Mouse (Mus musculus) forebrain, embryonic 16.5 days (tissue): ENCODE data around the gene A630095N17Rik. TPM values are rescaled to one million over a fixed set of nuclear protein-coding genes. Genes with fewer than 3 reads are reported as not detected.

Experiments
- ATAC-seq: fragments of 200-750 bp; cut with Nextera tagmentation; 2 replicates; pipeline ENCODE4 v1.8.0; 2017; ENCODE audit warnings: mild to moderate bottlenecking, moderate library complexity
- H3K27ac ChIP-seq: fragments of 300-500 bp; sonication (generic); 2 replicates; pipeline ENCODE4 v1.5.1; 2014; ENCODE audit warnings: low read length, control low read depth
- H3K27me3 ChIP-seq: fragments of 300-500 bp; sonication (generic); replicated peaks from 2 replicates; pipeline ENCODE4 v1.6.1; 2014; ENCODE audit warnings: low read length; ENCODE audit not compliant: control insufficient read depth, insufficient read depth
- H3K36me3 ChIP-seq: fragments of 300-500 bp; sonication (generic); 2 replicates; pipeline ENCODE4 v1.6.1; 2014; ENCODE audit not compliant: control insufficient read depth, insufficient read depth
- H3K4me1 ChIP-seq: fragments of 300-500 bp; sonication (generic); replicated peaks from 2 replicates; pipeline ENCODE4 v1.6.1; 2014; ENCODE audit warnings: low read length; ENCODE audit not compliant: control insufficient read depth, insufficient read depth
- H3K4me2 ChIP-seq: fragments of 300-500 bp; sonication (generic); 2 replicates; pipeline ENCODE4 v1.6.1; 2014; ENCODE audit warnings: mild to moderate bottlenecking, low read length, control low read depth
- H3K4me3 ChIP-seq: fragments of 300-500 bp; sonication (generic); replicated peaks from 2 replicates; pipeline ENCODE4 v1.5.1; 2014; ENCODE audit warnings: mild to moderate bottlenecking, low read length, control low read depth
- H3K9ac ChIP-seq: fragments of 300-500 bp; sonication (generic); replicated peaks from 2 replicates; pipeline ENCODE4 v1.6.1; 2014; ENCODE audit warnings: low read depth, low read length, control low read depth
- H3K9me3 ChIP-seq: fragments of 300-500 bp; sonication (generic); 2 replicates; pipeline ENCODE4 v1.6.1; 2016; ENCODE audit warnings: low read length; ENCODE audit not compliant: control insufficient read depth
- WGBS: fragments of 180-500 bp; shearing (Covaris S2); extraction: QIAGEN DNeasy Blood & Tissue Kit; methylation state at CpG from one replicate; pipeline ENCODE4 v1.1.7; 2014; 5-methylcytosine and 5-hydroxymethylcytosine counted together
- polyA plus RNA-seq: library from polyadenylated mRNA; unstranded; fragments of >200 nt; fragmentation: Nextera tagmentation; extraction: Ambion mirVana; gene quantifications from 2 replicates; pipeline ENCODE4 v1.2.1, GENCODE M21; 2015

A630095N17Rik gene
- polyA plus RNA-seq, 1 experiment from 2014 or later, result not detected

- WGBS, result 63% methylated on average over 16 of the region's 16 CpGs
- Histone ChIP-seq H3K36me3 (no peaks in the 10 kb centered on the region), H3K4me3 (no peak overlapping the region), H3K27me3 (no peaks in the 10 kb centered on the region; the same call in 1 of the 2 replicates), H3K9me3 (no peaks in the 10 kb centered on the region), H3K27ac (no peak overlapping the region), H3K4me1 (peaks cover 16% of the 10 kb centered on the region), H3K9ac (no peak overlapping the region), H3K4me2 (no peak overlapping the region)
- ATAC-seq, result 0 out of 2 replicates have a peak, but pooled peaks have one; percentile 11
These were observed 22.1 kb upstream of the A630095N17Rik start for GRCm38 (mm10) chr1:75253849-75254624.

- Histone ChIP-seq H3K4me1 (peaks cover 18% of the 10 kb centered on the region), H3K4me3 (no peak overlapping the region), H3K9me3 (no peaks in the 10 kb centered on the region), H3K9ac (no peak overlapping the region), H3K36me3 (no peaks in the 10 kb centered on the region), H3K27me3 (no peaks in the 10 kb centered on the region), H3K4me2 (no peak overlapping the region), H3K27ac (no peak overlapping the region)
- 82% methylated on average over 16 of the region's 16 CpGs for WGBS
- no peak for ATAC-seq
These were observed 21.1 kb upstream of the A630095N17Rik start for GRCm38 (mm10) chr1:75253029-75253428.

DNA sequence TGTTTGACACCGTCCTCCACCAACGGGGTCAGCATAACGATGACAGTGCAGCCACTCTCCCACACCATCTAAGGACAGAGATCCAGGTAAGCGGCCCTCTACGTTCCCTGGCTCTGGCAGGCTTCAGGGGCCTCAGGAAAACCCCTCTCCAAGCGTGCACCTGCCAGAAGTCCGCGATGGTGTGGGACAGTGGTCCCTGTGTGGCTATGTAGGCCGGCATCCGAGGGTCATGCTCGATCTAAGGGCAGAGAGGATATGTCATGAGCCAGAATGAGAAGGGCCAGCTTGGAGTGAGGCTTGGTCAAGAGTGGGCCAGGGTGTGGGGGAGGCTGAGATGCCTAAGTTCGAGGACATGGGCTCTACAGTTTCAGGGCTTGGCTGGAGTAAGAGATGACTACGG is 20.4 kb upstream of the A630095N17Rik start:
- ATAC-seq, result no peak
- H3K9me3 ChIP-seq, result no peaks in the 10 kb centered on the region
- WGBS, result 78% methylated on average over 13 of the region's 13 CpGs
- H3K27ac ChIP-seq, result no peak overlapping the region
- no peaks in the 10 kb centered on the region for H3K27me3 ChIP-seq
- no peak overlapping the region for H3K4me3 ChIP-seq
- H3K4me2 ChIP-seq, result no peak overlapping the region
- peaks cover 20% of the 10 kb centered on the region for H3K4me1 ChIP-seq
- H3K9ac ChIP-seq, result no peak overlapping the region
- no peaks in the 10 kb centered on the region for H3K36me3 ChIP-seq

DNA sequence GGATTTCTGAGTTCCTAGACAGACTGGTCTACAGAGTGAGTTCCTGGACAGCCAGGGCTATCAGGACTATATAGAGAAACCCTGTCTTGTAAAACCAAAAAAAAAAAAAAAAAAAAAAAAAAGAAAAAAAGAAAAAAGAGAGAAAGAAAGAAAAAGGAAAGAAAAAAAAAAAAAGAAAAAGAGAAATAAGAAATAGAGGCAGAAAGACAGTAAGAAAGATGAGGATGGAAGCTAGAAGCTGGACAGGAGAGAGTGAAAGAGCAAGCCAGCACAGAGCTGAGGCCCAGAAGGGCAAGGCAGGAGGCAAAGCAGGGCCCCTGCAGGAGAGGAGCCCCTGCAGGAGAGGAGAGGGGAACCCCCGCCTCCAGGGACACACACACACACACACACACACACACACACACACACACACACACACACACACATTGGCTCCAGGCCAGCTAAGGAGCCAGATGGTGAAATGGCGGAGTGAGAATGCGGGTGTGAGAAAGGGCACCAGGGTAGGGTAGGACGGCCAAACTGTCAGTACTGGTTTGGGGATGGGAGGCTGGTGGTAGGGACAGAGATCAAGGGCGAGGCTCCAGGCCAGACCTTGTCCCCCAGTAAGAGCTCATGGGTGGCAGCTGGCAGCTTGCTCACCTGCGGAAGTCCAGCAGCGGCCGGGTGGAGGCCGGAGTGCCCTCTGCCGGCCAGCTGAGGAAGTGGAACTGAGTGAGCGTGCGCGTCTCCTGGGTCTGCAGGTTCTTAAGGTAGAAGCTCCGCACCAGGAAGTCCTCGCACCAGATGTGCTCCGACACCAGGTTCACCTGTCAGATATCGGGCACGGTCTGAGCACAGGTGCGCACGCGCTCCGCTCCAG is 19.4 kb upstream of the A630095N17Rik start:
- Histone ChIP-seq H3K4me1 (peaks cover 20% of the 10 kb centered on the region), H3K36me3 (no peaks in the 10 kb centered on the region), H3K9me3 (no peaks in the 10 kb centered on the region), H3K27ac (no peak overlapping the region), H3K4me2 (peak overlapping the region; percentile 48), H3K9ac (no peak overlapping the region), H3K27me3 (no peaks in the 10 kb centered on the region), H3K4me3 (peak overlapping the region; percentile 11; the same call in 1 of the 2 replicates)
- ATAC-seq, result peak; percentile 32
- WGBS, result 2% methylated on average over 22 of the region's 22 CpGs

DNA sequence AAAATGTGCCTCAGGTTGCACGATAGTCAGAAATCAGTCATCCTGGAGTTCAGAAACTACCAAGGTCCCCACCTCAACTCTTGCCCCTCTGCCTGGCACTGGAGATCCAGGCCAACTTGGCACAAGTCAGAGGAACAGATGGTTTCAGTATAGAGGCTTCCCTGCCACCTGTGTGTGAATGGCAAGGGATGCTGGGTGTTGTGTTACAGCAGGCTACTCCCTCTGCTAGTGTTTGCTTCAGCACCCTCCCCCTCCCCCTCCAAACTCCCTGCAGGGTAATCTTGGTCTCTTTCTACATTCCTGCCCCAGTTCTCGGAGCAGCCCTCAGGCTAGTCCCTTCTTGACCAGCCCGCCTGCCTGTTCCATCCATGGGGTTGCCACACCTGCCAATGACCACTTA is 18.6 kb upstream of the A630095N17Rik start:
- WGBS, result 36% methylated on average over 3 of the region's 3 CpGs
- Histone ChIP-seq H3K36me3 (no peaks in the 10 kb centered on the region), H3K4me3 (no peak overlapping the region), H3K9ac (no peak overlapping the region), H3K27me3 (no peaks in the 10 kb centered on the region), H3K9me3 (no peaks in the 10 kb centered on the region), H3K4me1 (peaks cover 20% of the 10 kb centered on the region), H3K27ac (no peak overlapping the region), H3K4me2 (no peak overlapping the region)
- no peak for ATAC-seq

DNA sequence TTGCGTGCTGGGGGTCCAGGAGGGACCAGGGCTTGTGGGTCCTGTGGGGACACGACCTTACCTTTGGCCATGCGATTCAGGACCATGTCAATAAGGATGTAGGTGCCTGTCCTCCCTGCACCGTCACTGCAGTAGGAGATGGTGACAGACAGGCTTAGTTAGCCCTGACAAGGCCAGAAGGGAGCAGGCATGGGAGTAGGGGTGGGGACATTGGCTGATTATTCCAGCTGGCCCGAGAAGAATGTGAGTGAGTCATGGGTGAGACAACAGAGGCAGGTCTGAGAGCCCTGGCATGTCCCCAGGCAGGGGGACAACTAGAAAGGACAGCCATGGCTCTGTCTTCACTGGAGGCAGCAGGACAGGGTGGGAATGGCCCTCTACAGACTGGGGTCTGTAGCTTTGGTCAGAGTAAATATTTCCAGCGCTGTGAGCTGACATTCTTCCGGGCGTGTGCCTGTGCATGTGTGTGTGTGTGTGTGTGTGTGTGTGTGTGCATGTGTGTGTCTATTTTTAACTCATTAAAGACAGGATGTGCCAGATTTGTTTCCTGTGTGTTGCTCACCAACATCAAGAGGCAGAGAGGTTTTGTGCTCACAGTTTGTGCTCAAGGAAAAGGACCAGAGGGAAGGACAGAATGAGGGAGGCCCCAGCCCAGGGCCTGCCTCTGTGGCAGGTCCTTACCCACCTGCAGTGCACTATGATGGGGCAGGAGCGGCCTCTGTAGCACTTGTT is 16.3 kb upstream of the A630095N17Rik start:
- H3K9me3 ChIP-seq, result no peaks in the 10 kb centered on the region
- no peak overlapping the region for H3K27ac ChIP-seq
- no peak overlapping the region for H3K4me2 ChIP-seq
- no peaks in the 10 kb centered on the region; the same call in 1 of the 2 replicates for H3K36me3 ChIP-seq
- 51% methylated on average over 9 of the region's 9 CpGs for WGBS
- H3K27me3 ChIP-seq, result no peaks in the 10 kb centered on the region
- H3K4me3 ChIP-seq, result no peak overlapping the region
- ATAC-seq, result no peak
- H3K9ac ChIP-seq, result 0 out of 2 replicates have a peak overlapping the region, but pooled peaks have one; percentile 9
- H3K4me1 ChIP-seq, result peaks cover 12% of the 10 kb centered on the region

- H3K27ac ChIP-seq, result no peak overlapping the region
- H3K4me3 ChIP-seq, result no peak overlapping the region
- no peaks in the 10 kb centered on the region for H3K27me3 ChIP-seq
- no peaks in the 10 kb centered on the region for H3K9me3 ChIP-seq
- no peak for ATAC-seq
- H3K4me2 ChIP-seq, result no peak overlapping the region
- no peak overlapping the region for H3K9ac ChIP-seq
- no peaks in the 10 kb centered on the region; the same call in 1 of the 2 replicates for H3K36me3 ChIP-seq
- peaks cover 12% of the 10 kb centered on the region for H3K4me1 ChIP-seq
- WGBS, result 77% methylated on average over 16 of the region's 16 CpGs
These were observed 15.4 kb upstream of the A630095N17Rik start for GRCm38 (mm10) chr1:75247071-75247930.

DNA sequence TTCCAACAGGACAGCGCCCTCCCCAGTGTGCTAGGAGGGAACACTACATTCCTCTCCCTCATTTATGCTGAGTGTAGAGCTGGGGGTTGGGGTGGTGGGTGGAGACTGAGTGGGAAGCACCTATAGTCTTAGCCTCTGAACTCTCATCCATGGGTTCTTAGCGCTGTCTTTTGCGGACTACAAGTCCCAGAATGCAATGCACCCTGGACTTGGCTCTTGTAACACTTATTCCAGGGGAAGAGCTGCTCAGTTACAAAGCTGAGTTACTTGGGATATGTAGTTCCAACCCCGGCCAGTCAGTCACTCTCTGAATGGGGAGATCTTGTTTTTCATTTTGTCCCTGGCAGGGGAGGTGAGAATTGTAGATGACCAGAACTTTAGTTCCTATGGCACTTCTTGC is 12.9 kb upstream of the A630095N17Rik start:
- Histone ChIP-seq H3K27me3 (no peaks in the 10 kb centered on the region), H3K4me3 (no peak overlapping the region), H3K4me1 (peaks cover 4% of the 10 kb centered on the region), H3K9me3 (no peaks in the 10 kb centered on the region), H3K36me3 (peaks cover 4% of the 10 kb centered on the region), H3K27ac (no peak overlapping the region), H3K9ac (no peak overlapping the region), H3K4me2 (no peak overlapping the region)
- ATAC-seq, result peak; percentile 88
- WGBS, result 16% methylated on average over 4 of the region's 4 CpGs
